Mouse (Mus musculus): Measurements from ENCODE around the gene Dll1. TPM values are rescaled to one million over a fixed set of nuclear protein-coding genes. Genes with fewer than 3 reads are reported as not detected.

Gene Dll1
- total RNA-seq, 2 experiments from 2014 or later: 0.28 TPM; not detected in 1

- no peak for ATAC-seq (replicated peaks; ENCODE audit: low FRiP score, low TSS enrichment, poor library complexity, severe bottlenecking)
Observed at GRCm38 (mm10) chr17:15380641-15381051, 4.0 kb upstream of the Dll1 start.

GRCm38 (mm10) chr17:15379741-15380526 lies 3.3 kb upstream of the Dll1 start:
- ATAC-seq (replicated peaks; ENCODE audit: low FRiP score, low TSS enrichment, poor library complexity, severe bottlenecking): no peak

DNA sequence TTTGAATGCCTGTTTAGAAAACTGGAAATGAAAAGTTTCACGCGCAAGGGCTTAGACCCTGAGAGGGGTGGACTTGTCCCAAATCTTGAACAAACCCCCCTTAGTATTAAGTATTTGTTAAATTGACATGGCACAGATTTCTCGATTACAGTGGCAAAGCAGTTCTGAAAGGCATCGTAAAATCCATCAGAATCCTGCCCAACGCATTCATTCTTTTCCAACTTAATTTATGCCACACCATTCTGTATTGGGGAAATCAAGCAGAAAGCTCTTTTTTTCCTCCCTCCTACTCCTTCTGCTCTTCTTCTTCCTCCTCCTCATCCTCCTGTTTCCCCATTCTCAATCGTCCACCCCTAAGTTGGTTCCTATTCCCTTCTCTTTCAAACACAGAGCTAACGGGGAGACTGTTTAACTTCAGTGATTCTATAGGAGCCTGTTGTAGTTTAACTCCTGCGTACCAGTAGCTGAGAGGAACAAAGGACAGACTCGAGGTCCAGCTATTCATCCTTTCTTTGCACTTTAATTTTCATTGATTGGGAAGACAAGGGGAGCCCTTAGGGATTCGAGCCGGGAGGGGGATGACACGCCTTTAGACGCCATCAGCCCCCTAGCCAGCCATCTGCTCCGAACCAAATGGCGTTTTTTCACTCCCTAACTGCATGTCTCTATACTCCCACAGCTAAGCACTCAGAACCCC lies 1.9 kb upstream of the Dll1 start:
- no peak for ATAC-seq (replicated peaks; ENCODE audit: low FRiP score, low TSS enrichment, poor library complexity, severe bottlenecking)

DNA sequence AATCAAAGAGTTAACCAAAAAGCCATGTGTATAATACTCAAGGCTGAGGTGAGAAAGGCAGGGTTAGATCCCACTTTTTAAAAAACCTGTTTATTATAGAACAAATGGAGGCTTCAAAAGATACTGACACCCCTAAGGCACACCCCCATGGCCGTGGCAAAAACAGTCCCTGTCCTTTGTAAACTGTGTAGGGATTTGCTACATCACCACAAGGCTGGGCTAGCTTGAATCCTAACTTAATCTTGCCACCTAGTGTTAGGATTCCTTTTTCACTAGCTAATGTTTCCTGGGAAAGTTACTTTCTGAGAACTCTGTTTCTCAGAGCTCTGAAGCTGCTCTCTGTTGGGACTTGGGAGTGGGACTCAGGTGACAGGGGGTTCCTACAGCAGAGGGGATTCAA lies 1.2 kb upstream of the Dll1 start:
- no peak for ATAC-seq (replicated peaks; ENCODE audit: low FRiP score, low TSS enrichment, poor library complexity, severe bottlenecking)

GRCm38 (mm10) chr17:15375701-15376493 lies 775 bp downstream of the Dll1 start:
- ATAC-seq (replicated peaks; ENCODE audit: low FRiP score, low TSS enrichment, poor library complexity, severe bottlenecking): peak; percentile 56

GRCm38 (mm10) chr17:15375224-15375623 lies 1.4 kb downstream of the Dll1 start:
- no peak for ATAC-seq (replicated peaks; ENCODE audit: low FRiP score, low TSS enrichment, poor library complexity, severe bottlenecking)

GRCm38 (mm10) chr17:15374321-15375141 lies 2.1 kb downstream of the Dll1 start:
- no peak for ATAC-seq (replicated peaks; ENCODE audit: low FRiP score, low TSS enrichment, poor library complexity, severe bottlenecking)

- no peak for ATAC-seq (replicated peaks; ENCODE audit: low FRiP score, low TSS enrichment, poor library complexity, severe bottlenecking)
Observed at GRCm38 (mm10) chr17:15372931-15373652, 3.6 kb downstream of the Dll1 start.

GRCm38 (mm10) chr17:15371967-15372835 lies 4.5 kb downstream of the Dll1 start:
- no peak for ATAC-seq (replicated peaks; ENCODE audit: low FRiP score, low TSS enrichment, poor library complexity, severe bottlenecking)

- no peak for ATAC-seq (replicated peaks; ENCODE audit: low FRiP score, low TSS enrichment, poor library complexity, severe bottlenecking)
Observed at GRCm38 (mm10) chr17:15370401-15370800, 6.3 kb downstream of the Dll1 start.

DNA sequence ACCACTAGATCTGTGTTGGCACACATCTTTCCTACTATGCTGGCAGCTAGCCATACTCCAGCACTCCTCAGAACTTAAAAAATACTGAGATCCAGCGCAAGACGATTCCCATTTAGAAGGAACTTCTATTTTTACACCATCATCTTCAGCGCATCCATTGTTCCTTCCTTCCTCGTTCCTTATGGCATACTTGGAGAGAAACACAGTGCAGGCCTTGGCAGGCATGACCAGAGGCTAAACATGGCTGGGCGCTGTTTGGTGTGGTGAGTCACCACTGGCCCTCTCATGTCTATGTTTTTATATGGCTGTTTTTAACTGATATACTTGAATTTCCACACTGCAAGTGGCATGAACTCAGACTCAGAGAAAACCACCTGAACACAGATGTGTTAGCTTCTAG lies 11.0 kb downstream of the Dll1 start:
- no peak for ATAC-seq (replicated peaks; ENCODE audit: low FRiP score, low TSS enrichment, poor library complexity, severe bottlenecking)

DNA sequence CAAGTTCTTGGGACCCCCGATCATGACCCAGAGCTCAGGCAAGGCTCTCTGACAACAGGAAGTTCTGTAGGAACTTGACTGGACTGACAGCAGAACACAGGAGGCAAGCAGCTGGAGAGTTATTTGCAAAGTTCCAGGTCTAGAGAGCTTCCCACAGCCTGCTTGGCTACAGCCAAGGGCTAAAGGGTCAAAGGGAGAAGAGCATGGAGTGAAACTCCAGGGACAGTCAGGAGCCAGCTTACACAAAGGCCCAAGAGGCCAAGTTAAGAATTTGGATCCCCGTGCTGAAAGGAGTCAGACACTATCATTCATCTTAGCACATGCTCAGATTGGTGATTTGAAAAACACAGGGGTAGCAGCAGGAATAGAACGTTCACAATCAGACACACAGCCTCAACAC lies 13.0 kb downstream of the Dll1 start:
- no peak for ATAC-seq (replicated peaks; ENCODE audit: low FRiP score, low TSS enrichment, poor library complexity, severe bottlenecking)

GRCm38 (mm10) chr17:15357071-15357470 lies 19.6 kb downstream of the Dll1 start:
- ATAC-seq (replicated peaks; ENCODE audit: low FRiP score, low TSS enrichment, poor library complexity, severe bottlenecking): no peak

GRCm38 (mm10) chr17:15356526-15356925 lies 20.1 kb downstream of the Dll1 start:
- ATAC-seq (replicated peaks; ENCODE audit: low FRiP score, low TSS enrichment, poor library complexity, severe bottlenecking): no peak

GRCm38 (mm10) chr17:15355072-15355471 lies 21.6 kb downstream of the Dll1 start:
- no peak for ATAC-seq (replicated peaks; ENCODE audit: low FRiP score, low TSS enrichment, poor library complexity, severe bottlenecking)

DNA sequence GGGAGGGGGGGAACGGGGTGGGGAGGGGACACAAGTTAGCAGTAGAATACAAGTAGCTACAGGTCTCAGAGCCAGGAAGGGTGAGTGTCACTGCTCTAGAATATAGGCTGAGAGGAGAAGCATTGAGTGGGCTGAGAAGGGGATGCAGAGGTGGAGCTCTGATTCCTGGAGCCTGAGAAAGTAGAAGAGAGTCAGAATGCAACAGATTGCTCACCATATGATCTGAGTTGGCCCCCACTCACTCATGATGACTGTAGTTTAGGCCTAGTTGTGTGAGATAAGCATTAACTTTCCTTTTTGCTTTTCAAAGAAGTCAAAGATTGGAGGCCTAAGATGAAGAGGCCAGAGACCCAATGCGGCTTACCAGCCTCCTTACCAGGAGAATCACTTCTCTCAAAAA lies 22.7 kb downstream of the Dll1 start:
- ATAC-seq (replicated peaks; ENCODE audit: low FRiP score, low TSS enrichment, poor library complexity, severe bottlenecking): no peak

DNA sequence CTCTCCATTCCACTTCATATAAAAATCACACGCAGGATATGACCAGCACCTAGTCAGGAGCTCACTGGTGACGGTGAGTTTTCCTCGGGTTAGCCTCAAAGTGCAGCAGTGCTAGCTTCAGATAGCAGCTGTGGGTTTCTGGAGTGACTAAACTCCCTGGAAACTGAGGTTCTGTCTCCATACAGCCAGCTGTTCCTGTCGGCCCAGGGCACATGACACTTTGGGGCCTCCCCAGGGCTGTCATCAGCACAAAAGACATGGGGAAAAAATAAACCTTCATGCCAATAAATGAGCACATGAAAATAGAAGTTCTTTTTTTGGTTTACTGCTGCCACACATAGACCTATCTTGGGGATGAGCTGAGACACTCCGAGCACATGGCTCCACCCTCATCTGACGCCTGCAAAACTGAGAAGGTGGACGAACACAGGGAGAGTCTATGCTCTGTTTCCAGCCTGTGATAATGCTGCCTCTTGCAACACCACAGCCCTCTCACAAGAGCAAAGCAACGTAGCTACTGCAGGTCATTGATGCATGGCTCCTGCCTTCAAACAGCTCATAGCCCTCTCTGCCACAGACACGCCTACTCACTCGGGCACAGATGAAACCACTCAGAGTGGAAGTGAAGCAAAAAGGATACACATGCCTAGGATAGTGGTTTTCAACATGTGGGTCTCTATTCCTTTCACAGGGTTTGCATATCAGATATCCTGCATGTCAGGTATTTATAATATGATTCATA lies 23.6 kb downstream of the Dll1 start:
- no peak for ATAC-seq (replicated peaks; ENCODE audit: low FRiP score, low TSS enrichment, poor library complexity, severe bottlenecking)
